Mouse (Mus musculus): ENCODE measurements around the gene Nav3.

Gene Nav3

GRCm38 (mm10) chr10:109690564-109690963, 765.4 kb downstream of the Nav3 start:
- DNase-seq (ENCODE audit: low read depth, low spot score): no peak

DNA sequence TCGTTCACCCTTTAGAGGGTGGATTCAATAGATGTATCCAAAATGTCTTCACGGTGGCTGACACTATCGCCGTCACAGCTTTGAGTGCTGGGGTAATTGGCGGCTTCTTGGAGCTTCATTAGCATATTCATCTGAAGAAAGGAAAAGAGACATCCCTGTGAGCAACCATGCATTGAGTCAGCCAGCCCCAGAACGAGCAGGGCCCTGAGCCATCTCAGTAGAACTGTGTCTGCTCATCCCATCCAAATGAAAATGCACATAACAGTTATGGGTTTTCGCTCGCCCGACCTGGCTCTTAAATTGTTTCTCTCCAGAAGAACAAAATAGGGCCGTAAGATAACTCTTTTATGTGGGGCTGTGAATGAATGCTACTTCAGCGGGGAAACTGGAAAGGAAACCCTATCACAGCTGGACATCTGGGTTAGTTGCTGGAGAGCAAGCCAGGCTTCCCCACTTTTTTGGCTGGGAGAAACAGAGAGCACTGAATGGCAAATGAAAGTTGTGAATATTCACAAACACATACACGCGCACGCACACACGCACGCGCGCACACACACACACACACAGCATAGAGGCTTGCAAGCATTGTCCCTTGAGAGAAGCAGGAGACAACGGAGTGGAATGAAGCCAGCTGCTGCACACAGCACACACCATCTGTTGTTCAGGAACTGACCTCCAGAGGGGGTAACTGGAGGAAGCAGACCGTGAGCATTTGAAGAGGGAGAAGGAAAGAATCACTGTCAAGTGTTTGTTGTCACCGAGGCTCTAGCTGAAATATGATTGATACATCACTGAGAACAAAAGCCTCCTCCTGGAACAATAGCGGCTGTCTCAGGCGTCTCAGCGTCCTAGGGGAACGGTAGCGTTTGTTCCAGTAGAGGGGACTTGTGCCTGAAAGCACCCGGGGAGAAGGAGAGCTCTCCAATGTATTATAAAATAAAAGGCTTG, 771.6 kb downstream of the Nav3 start:
- DNase-seq (ENCODE audit: low read depth, low spot score): no peak

DNA sequence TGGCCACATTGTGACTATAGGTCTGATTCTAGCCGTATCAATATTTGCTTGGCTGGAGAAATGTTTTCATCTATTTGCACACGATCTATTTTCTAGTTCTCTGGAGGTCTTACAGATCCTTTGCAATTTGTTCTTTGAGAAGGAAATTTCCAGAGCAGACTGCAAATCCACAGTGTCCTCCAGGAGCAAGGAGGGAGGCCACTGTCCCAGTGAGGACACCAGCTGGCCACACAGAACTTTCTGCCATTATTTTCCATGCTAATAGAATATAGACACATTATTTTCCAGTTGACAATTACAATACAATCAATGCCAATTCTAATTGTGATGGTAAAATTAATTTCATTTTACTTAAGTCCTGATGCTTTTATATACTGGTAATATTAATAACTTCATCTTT, 783.1 kb downstream of the Nav3 start:
- DNase-seq (ENCODE audit: low read depth, low spot score): no peak

DNA sequence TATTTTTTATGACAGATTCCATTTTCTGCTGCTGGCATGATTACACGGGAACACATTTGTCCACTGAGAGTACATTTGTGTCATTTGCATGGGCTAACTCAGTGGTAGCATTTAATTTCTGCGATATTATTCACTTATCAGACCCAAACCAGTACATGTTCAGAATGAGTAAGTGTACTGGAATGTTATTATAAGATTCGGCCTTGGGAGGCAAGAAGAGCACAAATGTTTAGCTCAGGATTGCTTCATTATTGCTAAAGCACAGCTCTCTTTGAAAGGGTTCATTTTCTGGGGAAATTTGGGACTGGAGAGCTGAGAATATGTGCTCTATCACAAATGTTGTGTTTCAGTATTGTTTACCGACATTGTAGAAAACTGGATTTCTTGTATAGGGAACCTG, 788.6 kb downstream of the Nav3 start:
- no peak for DNase-seq (ENCODE audit: low read depth, low spot score)

GRCm38 (mm10) chr10:109664629-109665317, 791.2 kb downstream of the Nav3 start:
- no peak for DNase-seq (ENCODE audit: low read depth, low spot score)

DNA sequence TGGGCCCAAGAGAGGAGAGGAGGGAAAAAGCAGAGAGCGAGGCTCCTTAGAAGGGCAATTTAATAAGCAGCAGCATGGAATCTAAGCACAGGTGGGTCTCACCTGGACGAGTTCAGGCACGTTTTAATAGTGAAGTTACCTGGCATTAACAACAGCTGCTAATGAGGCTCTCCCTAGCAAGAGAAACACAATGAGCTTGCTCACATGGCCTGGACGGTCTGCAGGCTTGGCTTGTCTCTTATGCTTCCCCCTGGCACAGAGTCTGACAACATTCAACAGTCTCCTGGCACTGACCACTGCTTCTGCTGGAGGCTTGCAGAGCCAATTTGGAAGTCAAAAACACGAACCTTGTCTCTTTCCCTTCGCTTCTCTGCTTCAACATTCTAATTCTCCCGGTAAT, 804.5 kb downstream of the Nav3 start:
- no peak for DNase-seq (ENCODE audit: low read depth, low spot score)

GRCm38 (mm10) chr10:109643598-109643997, 812.4 kb downstream of the Nav3 start:
- no peak for DNase-seq (ENCODE audit: low read depth, low spot score)

- no peak for DNase-seq (ENCODE audit: low read depth, low spot score)
Observed at GRCm38 (mm10) chr10:109641806-109642205, 814.2 kb downstream of the Nav3 start.

- no peak for DNase-seq (ENCODE audit: low read depth, low spot score)
Observed at GRCm38 (mm10) chr10:109637702-109638101, 818.3 kb downstream of the Nav3 start.

All from c-Kit-negative CD71-positive TER-119-positive erythroid progenitor cells, embryonic 14.5 days (primary cell).